Mouse (Mus musculus): ENCODE results near the gene Poll.

Gene Poll

GRCm38 (mm10) chr19:45531554-45531953, 28.8 kb downstream of the Poll start:
- no peak for DNase-seq

DNA sequence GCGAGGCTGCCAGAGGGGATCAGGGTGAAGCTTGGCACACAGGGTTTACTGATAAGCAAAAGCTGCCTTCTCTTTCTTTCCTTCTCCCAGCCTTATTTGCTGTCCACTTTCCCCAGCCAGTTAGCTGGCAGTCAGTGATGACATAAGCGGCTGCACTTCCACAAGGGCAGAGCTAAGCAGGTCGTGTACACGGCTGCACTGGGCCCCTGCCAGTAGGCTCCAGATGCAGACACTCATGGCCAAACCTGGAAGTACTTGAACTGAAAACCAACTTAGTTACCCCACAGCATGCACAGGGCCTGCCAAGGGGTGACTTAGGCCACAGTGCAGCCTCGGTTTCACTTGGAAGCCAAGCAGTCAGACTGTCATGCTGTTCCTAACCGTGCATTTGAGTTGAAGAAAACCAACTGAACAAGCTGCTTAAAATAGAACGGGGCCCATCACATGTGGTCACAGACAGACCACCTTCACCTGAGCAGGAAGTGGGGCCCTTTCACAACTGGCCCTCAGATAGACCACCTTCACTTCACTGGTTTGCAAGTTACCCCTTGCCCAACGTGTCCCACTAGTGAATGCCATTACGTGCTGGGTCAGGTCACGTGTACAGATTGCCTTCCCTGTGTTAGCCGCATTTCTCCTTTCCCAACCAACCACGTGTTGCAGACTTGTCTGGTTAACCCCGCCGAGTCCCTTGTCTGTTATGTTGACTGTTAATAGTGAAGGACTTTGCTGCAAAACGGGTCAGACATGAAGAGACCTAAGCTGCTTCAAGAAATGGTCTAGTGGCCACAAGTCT, 29.9 kb downstream of the Poll start:
- no peak for DNase-seq

DNA sequence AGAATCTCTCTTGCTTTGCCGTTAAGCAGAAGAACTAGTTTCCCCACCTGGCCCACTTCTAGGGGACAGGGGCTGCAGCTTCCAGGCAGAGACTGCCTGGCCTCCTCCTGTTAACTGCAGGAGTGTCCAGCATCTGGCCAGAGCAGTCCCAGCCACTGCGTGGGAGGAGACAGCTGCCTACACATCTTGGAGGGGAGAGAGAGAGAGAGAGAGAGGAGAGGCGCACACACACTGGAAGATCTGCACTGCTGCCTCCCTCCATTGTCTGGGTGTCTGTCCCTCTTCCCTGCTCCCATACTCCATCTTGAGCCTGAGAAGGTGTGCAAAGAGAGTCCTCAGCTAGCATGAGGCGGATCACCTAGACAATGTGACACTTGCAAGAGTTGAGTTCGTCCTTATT, 31.0 kb downstream of the Poll start:
- no peak for DNase-seq

DNA sequence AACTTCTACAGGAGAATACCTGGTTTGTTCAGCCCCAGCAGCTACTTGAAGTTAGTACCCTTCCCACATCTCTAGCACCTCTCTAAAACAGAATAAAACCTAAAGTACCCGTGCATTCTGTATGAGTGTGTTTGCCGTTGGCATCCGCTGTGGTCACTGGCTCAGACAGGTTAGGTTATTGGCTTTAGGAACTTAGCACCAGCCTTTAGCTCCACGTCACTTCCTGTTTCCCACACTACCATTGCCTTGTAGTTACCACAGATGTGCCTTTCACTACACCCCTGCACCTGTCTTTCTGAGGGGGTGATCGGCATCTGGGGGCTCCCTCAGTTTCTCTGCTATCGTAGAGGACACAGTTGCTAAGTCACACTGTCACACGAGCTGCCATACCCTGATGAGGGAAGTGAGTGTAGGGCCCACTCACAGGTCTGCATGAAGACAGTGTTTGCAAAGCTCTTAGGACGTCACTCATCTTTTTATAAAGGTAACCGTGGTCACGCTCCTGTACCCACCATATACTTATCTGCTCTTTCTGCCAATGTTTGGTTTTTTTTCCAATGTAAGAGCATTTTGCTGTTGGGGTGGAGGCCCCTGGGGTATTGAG, 32.3 kb downstream of the Poll start:
- DNase-seq = no peak

GRCm38 (mm10) chr19:45527382-45527781, 32.9 kb downstream of the Poll start:
- DNase-seq = no peak

DNA sequence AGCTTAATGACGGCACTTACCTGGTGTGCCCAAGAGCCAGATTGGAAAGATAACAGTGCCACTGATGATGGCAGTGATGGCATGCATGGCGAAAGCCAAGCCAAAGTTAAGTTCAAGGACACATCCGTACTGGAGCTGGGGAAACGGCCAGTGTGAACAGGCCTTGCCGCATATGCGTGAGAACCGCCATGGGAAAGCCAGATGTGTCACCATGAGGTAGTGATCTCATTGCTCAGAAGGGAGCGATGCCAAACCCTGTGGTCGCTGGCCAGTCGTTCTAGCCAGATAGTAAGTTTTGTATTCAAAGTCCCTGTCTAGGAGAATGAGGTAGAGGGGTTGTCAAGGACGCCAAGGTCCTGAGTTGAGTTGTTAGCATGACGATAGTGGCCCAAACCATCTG, 44.1 kb downstream of the Poll start:
- no peak for DNase-seq

GRCm38 (mm10) chr19:45515341-45515740, 45.0 kb downstream of the Poll start:
- DNase-seq = no peak

- DNase-seq = no peak
Measured at GRCm38 (mm10) chr19:45511406-45511805, 48.9 kb downstream of the Poll start.

- DNase-seq = no peak
Measured at GRCm38 (mm10) chr19:45510680-45511079, 49.7 kb downstream of the Poll start.

GRCm38 (mm10) chr19:45507531-45507930, 52.8 kb downstream of the Poll start:
- no peak for DNase-seq

DNA sequence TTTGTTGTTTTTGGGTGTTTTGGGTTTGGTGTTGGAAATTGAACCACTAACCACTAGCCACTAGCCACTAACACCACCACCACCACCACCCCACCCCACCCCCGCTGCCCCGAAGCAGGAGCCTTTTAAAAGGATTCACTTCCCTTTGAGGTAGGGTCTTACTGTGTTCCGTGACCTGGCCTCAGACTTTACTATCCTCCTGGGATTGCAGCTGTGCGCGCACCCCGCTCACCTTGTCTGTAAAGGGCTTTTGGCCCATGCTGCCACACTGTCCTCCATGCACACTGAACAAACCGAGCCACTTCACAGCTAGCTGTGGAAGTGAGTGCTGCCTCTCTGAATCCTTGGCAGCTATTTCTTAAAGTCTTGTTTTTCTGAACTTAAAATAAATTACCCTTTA, 54.9 kb downstream of the Poll start:
- no peak for DNase-seq

Measured in kidney, postnatal 36 days (tissue).